Mouse (Mus musculus) stomach, postnatal 0 days (tissue): ENCODE data around the gene Pawr.

Experiments used
- CTCF ChIP-seq: IDR thresholded peaks from 2 replicates; pipeline ENCODE4 v1.5.1; 2016; ENCODE audit warnings: antibody characterized with exemption, low read depth, mild to moderate bottlenecking, moderate library complexity
- EP300 ChIP-seq: optimal IDR thresholded peaks from 2 replicates; pipeline ENCODE3; 2016; ENCODE audit warnings: antibody characterized with exemption

GRCm38 (mm10) chr10:108293620-108294195, 38.2 kb upstream of the Pawr start:
- no peak for TF ChIP-seq CTCF
- no peak for TF ChIP-seq EP300
